Mouse (Mus musculus): ENCODE data around the gene Dcun1d4. TPM values are rescaled to one million over a fixed set of nuclear protein-coding genes. Genes with fewer than 3 reads are reported as not detected.

The Dcun1d4 gene
- polyA plus RNA-seq (2012; ENCODE audit: insufficient read depth, insufficient read length, missing spikeins), result 4.3 and 4.7 TPM in 2 replicates

GRCm38 (mm10) chr5:73480700-73481099 is at the start of gene Dcun1d4:
TSS of gene Dcun1d4 (plus strand) at chr5:73481000.
- TF ChIP-seq POLR2A (IDR thresholded peaks at IDR 0.05; ENCODE audit: borderline replicate concordance, low read depth, low read length) (no peak), CTCF (IDR thresholded peaks at IDR 0.05; ENCODE audit: low read depth, low read length) (no peak)
- no peaks in the 10 kb centered on the region for H3K4me1 ChIP-seq (ENCODE audit: control insufficient read depth, insufficient read depth, low read length)

DNA sequence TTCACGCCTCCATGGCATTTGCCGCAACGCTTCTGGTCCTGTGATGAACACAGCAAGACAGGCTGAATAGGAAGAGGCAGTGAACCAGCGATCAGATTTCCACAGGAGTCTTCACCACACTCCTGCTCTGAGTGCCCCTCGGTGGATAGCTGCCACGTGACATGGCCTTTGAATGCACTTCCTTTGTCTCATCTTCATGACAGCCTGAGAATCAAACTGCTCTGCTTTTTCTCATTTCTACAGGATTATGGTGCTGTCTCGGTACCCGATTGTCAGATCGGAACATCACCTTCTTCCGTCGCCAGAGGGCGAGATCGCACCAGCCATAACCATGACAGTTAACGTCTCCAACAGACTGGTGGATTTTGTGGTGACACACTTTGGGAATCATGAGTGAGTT is 49.2 kb upstream of the Dcun1d4 start:
- no peak for TF ChIP-seq POLR2A (IDR thresholded peaks at IDR 0.05; ENCODE audit: borderline replicate concordance, low read depth, low read length)
- TF ChIP-seq CTCF (IDR thresholded peaks at IDR 0.05; ENCODE audit: low read depth, low read length), result peak; percentile 50; the same call in 1 of the 2 replicates

More at GRCm38 (mm10) chr5:73480700-73481099, at the start of gene Dcun1d4:
- no peak within 1 kb of the TSS for H3K27ac ChIP-seq (ENCODE audit: insufficient read depth, low read depth, low read length)
- no peak within 1 kb of the TSS for H3K4me3 ChIP-seq (ENCODE audit: insufficient read depth, low read length)

DNA sequence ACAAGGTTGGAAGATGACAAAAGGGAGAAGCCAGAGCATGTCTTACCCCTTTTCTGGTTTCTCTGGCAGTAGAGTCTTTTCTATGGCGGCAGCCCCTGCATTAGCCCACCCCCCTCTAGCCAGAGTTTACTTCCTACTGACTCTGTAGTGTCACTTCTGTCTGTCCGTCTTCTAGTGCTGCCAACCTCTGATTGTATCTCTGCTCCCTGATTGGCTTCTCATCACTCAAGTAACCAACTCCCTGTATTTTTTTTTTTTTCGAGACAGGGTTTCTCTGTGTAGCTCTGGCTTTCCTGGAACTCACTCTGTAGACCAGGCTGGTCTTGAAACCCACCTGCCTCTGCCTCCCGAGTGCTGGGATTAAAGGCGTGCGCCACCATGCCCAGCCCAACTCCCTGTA is 48.0 kb upstream of the Dcun1d4 start:
- Histone ChIP-seq H3K4me3 (ENCODE audit: insufficient read depth, low read length) (no peak overlapping the region), H3K4me1 (ENCODE audit: control insufficient read depth, insufficient read depth, low read length) (no peaks in the 10 kb centered on the region), H3K27ac (ENCODE audit: insufficient read depth, low read depth, low read length) (no peak overlapping the region)
- TF ChIP-seq POLR2A (IDR thresholded peaks at IDR 0.05; ENCODE audit: borderline replicate concordance, low read depth, low read length) (no peak), CTCF (IDR thresholded peaks at IDR 0.05; ENCODE audit: low read depth, low read length) (no peak)

More for the DNA sequence above, 49.2 kb upstream of the Dcun1d4 start:
- Histone ChIP-seq H3K4me1 (ENCODE audit: control insufficient read depth, insufficient read depth, low read length) (no peaks in the 10 kb centered on the region), H3K4me3 (ENCODE audit: insufficient read depth, low read length) (no peak overlapping the region), H3K27ac (ENCODE audit: insufficient read depth, low read depth, low read length) (no peak overlapping the region)

GRCm38 (mm10) chr5:73434764-73435163 is 46.0 kb upstream of the Dcun1d4 start:
- H3K4me1 ChIP-seq (ENCODE audit: control insufficient read depth, insufficient read depth, low read length), result no peaks in the 10 kb centered on the region
- H3K27ac ChIP-seq (ENCODE audit: insufficient read depth, low read depth, low read length), result no peak overlapping the region

DNA sequence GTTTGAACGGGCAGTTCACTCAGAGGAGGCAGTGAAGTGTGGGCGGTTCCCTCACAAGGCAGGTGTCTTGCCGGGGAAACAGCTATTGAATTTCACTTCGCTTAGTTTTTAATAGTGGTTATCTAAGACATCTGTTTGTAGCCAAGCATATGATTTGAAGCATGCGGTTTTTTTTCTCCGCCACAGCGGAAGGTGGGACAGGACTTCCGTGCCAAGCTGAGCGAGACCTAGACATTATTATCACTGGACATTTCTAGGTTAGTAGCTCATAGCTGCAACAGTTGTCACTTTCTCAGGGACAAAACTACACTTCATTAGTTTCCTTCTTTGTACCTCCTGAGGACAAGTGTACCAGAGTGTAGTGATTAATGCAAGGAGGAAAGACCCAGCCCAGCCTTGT is 38.6 kb upstream of the Dcun1d4 start:
- H3K27ac ChIP-seq (ENCODE audit: insufficient read depth, low read depth, low read length), result no peak overlapping the region
- H3K4me3 ChIP-seq (ENCODE audit: insufficient read depth, low read length), result no peak overlapping the region
- no peaks in the 10 kb centered on the region for H3K4me1 ChIP-seq (ENCODE audit: control insufficient read depth, insufficient read depth, low read length)
- no peak for TF ChIP-seq POLR2A (IDR thresholded peaks at IDR 0.05; ENCODE audit: borderline replicate concordance, low read depth, low read length)
- TF ChIP-seq CTCF (IDR thresholded peaks at IDR 0.05; ENCODE audit: low read depth, low read length), result no peak

More at GRCm38 (mm10) chr5:73434764-73435163, 46.0 kb upstream of the Dcun1d4 start:
- H3K4me3 ChIP-seq (ENCODE audit: insufficient read depth, low read length), result no peak overlapping the region
- TF ChIP-seq POLR2A (IDR thresholded peaks at IDR 0.05; ENCODE audit: borderline replicate concordance, low read depth, low read length) (no peak), CTCF (IDR thresholded peaks at IDR 0.05; ENCODE audit: low read depth, low read length) (no peak)

DNA sequence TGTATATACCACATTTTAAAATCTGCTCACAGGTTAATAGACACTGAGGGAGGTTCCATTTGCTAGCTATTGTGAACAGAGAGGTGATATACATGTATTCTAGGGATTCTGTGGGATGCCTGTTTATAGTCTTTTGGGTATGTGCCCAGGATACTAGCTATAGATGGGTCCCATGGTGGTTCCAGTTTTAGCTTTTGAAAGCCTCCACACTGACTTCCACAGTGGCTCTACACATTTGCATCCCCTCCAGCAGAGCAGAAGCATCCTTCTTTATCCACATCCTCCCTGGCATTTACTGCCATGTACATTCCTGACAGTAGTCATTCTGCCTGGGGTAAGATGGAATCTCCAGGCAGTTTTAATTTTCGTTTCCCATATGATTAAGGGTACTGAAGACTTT is 30.5 kb upstream of the Dcun1d4 start:
- H3K4me1 ChIP-seq (ENCODE audit: control insufficient read depth, insufficient read depth, low read length), result no peaks in the 10 kb centered on the region
- H3K4me3 ChIP-seq (ENCODE audit: insufficient read depth, low read length), result no peak overlapping the region
- TF ChIP-seq POLR2A (IDR thresholded peaks at IDR 0.05; ENCODE audit: borderline replicate concordance, low read depth, low read length) (no peak), CTCF (IDR thresholded peaks at IDR 0.05; ENCODE audit: low read depth, low read length) (no peak)
- H3K27ac ChIP-seq (ENCODE audit: insufficient read depth, low read depth, low read length), result no peak overlapping the region

DNA sequence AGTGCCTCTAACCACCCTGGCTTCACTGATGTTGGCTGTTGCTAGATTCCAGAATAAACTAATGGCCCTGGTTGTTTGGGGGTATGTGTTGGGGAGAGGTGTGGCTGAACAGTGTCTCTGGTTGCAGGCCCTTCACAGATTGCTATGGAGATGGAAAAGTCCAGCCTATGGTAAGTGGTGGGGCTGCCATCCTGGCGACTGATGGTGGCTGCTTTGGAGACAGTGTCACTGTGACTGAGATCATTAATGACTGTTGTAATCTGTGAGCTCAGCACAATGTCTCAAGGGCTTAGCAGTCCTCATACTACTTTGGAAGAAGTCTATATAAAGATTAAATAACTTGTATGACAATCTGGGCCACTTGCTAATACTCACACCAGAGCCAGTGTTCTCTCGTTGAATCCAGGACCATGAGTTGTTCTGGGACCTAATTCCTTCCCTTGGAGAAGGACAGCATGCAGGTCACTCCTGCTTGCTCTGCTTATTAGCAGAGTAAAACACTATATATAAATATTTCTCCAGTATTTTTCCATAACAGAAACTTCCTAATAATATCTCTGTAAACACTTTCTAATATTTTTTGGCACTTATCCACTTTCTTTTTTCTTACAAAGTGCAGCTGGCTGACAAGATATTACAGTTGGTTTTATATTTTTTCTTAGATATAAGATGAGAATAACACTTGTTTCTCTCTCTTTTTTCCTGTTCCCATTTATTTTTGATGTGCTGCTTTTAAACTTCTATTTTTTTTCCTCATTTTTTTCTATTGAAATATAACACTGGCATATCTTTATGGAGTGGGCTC is 26.1 kb upstream of the Dcun1d4 start:
- Histone ChIP-seq H3K27ac (ENCODE audit: insufficient read depth, low read depth, low read length) (no peak overlapping the region), H3K4me1 (ENCODE audit: control insufficient read depth, insufficient read depth, low read length) (no peaks in the 10 kb centered on the region), H3K4me3 (ENCODE audit: insufficient read depth, low read length) (no peak overlapping the region)
- no peak for TF ChIP-seq CTCF (IDR thresholded peaks at IDR 0.05; ENCODE audit: low read depth, low read length)
- TF ChIP-seq POLR2A (IDR thresholded peaks at IDR 0.05; ENCODE audit: borderline replicate concordance, low read depth, low read length), result no peak

DNA sequence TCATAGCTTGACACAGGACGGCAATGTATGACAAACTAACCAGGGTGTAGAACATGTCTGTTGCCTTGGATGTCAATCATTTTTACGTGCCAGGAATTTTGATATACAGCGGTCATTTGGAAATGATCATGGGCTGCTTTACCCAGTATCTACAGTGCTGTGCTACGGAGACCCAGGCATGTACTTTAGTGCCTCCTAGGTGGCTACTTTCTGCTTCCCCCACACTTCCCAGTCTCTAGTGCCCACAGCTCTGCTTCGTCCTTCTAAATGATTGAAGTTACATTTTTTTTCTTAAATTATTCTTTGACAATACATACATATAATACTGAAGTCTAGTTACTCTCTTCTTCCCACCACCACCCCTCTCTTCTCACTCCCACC is 25.5 kb upstream of the Dcun1d4 start:
- TF ChIP-seq POLR2A (IDR thresholded peaks at IDR 0.05; ENCODE audit: borderline replicate concordance, low read depth, low read length), result no peak
- no peak overlapping the region for H3K27ac ChIP-seq (ENCODE audit: insufficient read depth, low read depth, low read length)

GRCm38 (mm10) chr5:73468462-73469433 is 12.1 kb upstream of the Dcun1d4 start:
- Histone ChIP-seq H3K27ac (ENCODE audit: insufficient read depth, low read depth, low read length) (no peak overlapping the region), H3K4me1 (ENCODE audit: control insufficient read depth, insufficient read depth, low read length) (no peaks in the 10 kb centered on the region), H3K4me3 (ENCODE audit: insufficient read depth, low read length) (no peak overlapping the region)
- no peak for TF ChIP-seq CTCF (IDR thresholded peaks at IDR 0.05; ENCODE audit: low read depth, low read length)
- TF ChIP-seq POLR2A (IDR thresholded peaks at IDR 0.05; ENCODE audit: borderline replicate concordance, low read depth, low read length), result no peak

More for the DNA sequence above, 25.5 kb upstream of the Dcun1d4 start:
- Histone ChIP-seq H3K4me1 (ENCODE audit: control insufficient read depth, insufficient read depth, low read length) (no peaks in the 10 kb centered on the region), H3K4me3 (ENCODE audit: insufficient read depth, low read length) (no peak overlapping the region)

All from bone marrow macrophage, adult 2 months (primary cell).